Mouse (Mus musculus) cerebellum, postnatal 14 days (tissue): ENCODE measurements around the gene Clec16a.

ENCODE experiments used
- DNase-seq, 2 experiments: peaks; one replicate each; pipeline ENCODE4 v3.0.0; 2021; ENCODE audit warnings: mixed read lengths in 2 of 2

The Clec16a gene

DNA sequence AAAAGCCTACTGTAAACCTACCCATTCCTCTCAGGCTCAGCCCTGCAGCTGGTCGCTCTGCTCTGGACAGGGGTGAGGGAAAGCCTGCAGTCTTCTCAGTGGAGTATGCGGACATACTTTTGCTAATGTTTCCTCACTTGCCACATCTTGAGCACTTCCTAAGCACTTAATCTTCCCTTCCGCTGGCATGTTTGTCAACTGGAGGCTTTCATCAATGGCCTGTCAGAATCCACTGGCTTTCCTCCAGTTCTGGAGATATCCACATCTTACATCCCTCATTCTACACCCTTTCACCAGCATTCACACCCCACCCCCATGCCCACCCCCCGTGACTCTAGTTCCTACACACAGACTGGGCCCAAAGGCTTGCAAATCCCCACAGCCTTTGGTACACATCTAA is 182.5 kb downstream of the Clec16a start:
- DNase-seq = no peak

DNA sequence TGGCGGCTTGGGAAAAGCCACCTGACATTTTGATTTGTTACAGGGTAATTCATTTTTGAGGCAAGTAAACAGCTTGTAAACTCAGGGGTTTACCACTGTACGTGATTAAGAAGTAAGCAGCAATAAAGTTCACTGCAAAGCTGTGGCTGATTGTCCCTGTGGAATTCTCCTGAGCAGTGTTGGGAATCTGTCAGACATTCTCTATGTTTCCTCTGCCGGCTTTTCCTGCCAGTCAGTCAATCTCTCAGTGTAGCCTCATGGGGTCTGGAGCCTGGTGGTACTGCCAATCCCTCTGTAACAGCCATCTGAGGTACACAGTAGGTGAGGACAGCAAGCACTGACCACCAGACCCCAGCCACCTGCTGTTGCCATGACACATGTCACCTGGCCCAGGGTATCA is 183.7 kb downstream of the Clec16a start:
- DNase-seq = no peak

DNA sequence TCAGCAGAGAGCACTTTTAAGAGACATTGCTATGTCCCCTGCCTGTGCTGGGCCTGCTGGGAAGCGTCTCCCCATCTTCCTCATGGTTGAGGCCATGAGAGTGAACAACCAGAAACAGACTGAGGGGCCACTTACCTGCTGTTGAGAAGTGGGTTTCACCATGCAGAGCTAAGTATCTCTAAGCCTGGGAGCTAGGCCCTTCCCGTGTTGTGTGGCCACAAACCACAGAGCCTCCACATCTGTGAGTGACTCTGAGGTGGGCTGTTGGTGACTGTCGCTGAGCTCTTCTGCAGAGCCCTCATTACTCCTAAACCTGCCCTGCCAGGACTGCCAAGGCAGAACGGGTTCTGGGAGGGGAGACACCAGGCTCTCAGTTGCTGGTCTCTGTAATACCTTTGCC is 185.8 kb downstream of the Clec16a start:
- DNase-seq = no peak

DNA sequence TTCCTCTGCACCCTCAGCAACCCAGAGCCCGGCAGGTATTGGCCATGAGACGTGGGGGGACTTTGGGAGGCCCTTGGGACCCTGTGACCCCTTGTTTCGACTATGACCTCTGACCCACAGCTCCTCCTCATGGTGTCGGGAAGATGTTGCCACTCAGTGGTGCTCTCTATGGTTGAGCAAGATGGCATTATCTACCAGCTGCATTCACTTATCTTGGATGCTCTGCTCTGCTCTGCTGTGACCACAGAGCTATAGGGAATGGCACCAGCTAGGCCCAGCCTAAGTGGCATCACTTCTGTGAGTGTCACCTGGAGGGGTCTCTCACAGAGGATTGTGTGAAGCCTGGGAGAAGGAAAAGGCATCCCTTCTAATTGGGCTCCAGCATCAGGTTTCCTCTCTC is 186.6 kb downstream of the Clec16a start:
- DNase-seq = no peak

DNA sequence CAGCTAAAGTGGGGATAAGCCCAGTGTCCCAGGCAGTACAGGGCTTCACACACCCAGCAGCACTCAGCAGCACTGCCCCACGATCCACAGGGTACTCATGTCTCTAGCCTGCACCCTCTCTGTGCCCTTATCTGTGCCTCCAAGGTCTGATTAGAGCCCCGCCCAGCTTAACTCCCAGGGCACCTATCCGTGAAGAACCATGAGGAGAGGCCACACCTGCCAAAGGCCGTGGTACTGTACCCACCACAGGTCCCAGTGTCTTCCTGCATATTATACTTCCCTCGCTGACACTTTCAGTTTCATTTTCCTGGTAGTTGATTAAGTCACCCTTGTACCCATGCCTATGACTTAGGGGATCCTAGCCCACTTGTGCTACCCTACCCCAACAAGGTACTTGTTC is 187.3 kb downstream of the Clec16a start:
- no peak for DNase-seq

DNA sequence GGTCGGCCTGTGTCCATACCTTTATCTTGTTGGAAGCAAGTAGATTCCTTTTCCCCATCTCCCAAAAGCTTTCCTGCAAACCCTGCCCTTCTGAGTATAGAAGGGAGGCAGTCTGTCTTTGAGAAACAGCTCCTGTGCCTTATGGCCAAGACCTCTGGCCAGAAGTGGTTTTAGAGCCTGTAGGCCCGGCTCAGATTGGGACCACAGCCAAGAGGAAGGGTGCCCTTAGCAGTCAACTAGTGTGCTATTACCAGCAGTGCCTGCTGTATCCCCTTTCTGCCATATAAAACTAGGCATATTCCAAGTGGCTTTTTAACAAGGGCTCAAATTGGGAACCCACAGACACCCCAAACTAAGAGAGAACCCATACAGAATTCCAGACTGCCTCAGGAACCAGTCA is 190.6 kb downstream of the Clec16a start:
- DNase-seq = no peak

DNA sequence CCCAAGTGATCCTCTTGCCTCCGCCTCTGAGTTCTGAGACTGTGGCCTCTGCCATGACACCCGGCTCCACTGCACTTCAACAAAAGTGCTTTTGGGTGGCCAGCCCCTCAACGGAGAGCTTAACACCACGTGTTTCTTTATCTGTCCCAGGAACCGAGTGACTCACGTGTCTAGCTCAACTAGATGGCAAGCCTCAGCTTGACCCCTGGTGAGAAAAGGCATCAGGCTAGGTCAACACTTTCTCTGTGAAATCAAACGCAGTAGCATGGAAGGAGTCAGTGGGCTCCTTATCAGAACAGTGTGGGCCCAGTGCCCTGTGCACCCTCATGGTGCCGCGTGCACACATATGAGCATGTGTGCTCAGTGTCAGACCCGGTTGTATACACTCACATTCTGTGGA is 191.2 kb downstream of the Clec16a start:
- DNase-seq = no peak

DNA sequence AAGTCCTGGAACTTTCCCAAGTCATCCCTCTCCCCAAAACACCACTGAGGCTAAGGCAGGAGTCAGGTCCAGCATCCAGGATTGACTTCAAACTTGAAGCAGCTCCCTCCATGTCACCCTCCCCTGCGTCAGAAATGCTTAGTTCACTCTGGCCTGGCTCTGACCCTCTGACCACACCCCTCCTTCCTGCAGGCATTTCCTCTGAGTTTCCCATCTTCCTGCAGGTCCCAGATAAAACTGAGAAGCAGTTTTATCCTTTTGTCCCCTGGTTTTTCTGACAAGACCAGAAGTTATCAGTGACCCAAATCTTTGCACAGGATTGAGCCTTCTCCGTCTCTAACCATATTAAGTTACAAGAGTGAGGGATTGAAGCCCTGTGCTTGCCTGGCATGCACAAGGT is 192.4 kb downstream of the Clec16a start:
- DNase-seq = no peak

DNA sequence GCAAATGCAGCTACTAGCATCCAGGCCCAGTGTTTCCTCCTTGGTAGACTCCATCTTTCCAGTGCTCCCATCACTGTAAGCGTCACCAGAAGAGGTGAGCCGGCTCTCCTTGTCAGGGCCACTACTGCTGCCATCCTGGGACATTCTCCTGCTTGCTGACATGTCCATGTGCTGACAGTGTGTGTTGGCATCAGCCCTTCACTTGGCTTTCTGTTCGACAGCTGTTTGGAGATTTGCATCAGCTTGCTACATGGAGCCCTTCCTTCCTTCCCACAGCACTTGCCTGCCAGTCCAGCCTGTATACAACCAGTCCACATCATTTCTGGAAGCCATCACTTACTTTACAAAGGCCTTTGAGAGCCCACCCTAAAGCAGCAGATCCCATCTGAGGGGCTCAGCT is 193.7 kb downstream of the Clec16a start:
- no peak for DNase-seq

DNA sequence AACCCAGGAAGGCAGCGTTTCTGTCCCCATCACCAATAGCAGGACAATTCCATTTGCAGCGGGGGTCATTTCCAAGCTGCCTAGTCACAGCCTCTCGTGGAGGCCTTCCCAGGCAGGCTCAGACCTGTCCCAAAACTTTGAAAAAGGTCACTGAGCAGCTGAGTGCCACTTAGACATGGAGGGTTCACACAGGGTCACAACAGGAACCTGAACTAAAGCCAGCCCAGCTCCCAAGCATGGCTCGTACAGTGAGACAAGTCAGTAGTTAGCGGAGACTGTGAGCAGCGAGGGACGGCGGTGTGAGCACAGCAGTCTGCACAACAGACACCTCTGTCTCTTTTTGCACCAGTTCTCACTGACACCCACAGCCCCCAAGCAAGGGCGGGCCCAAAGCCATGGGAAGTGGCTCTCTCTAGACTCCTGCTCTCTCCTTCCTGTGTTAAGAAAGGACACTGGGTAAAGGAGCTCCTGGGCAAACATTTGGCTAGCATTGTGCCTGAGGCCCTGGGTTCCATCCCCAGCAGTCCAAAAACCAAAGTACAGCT is 194.8 kb downstream of the Clec16a start:
- no peak for DNase-seq

DNA sequence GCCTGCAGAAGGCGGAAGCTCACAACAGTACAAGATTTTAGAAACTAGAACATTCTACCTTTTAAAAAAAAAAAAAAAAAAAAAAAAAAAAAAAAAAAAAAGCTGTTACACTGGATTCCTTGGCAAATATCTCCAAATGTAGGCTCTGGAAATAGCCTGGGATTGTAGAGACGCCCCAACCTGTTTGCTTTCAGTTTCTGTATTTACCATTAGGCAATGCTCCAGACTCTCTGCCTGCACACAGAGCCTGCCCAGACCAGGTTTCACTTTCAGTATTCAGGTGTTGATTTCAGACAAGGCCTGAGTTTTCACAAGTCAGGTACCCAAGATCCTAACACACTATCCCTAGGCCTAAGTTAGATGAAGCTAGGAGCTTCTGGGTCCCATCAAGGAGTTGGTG is 195.9 kb downstream of the Clec16a start:
- no peak for DNase-seq

DNA sequence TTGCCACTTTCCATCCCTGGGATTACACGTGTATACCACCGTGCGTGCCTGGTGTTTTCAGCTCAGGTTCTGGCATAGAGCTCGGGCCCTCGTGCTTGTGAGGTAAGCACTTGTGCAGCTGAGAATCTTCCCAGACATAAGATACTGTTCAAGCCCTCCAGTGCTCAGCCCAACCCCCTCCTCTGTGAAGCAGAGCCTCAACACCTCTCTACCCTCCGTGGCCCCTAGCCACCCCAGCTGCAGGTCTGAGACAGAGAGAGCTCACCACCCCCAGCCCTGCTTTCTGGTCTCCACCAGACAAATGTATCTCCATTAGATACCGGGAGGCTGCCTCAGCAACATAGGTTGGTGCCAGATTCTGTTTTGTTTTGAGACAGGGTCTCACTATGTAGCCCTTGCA is 204.1 kb downstream of the Clec16a start:
- no peak for DNase-seq

DNA sequence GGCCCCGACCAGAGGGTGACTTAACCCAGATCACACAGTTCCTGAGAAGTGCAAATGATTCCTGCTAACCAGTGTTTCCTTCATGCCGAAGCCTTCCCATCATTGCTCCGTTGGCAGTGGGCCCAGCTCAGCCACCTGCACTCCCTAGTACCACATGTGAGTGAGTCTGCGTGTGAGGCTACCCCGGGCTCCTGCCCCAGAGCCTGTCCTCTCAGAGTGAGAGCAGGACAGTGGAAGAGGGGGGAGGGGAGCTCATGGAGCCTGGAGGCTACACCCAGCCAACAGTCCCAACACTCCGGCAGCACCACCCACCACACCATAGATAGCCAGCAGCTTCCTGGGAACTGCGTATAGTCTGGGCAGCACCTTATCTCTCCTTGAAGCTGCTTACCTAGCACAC is 204.7 kb downstream of the Clec16a start:
- peak; percentile 87 to 91 for DNase-seq

DNA sequence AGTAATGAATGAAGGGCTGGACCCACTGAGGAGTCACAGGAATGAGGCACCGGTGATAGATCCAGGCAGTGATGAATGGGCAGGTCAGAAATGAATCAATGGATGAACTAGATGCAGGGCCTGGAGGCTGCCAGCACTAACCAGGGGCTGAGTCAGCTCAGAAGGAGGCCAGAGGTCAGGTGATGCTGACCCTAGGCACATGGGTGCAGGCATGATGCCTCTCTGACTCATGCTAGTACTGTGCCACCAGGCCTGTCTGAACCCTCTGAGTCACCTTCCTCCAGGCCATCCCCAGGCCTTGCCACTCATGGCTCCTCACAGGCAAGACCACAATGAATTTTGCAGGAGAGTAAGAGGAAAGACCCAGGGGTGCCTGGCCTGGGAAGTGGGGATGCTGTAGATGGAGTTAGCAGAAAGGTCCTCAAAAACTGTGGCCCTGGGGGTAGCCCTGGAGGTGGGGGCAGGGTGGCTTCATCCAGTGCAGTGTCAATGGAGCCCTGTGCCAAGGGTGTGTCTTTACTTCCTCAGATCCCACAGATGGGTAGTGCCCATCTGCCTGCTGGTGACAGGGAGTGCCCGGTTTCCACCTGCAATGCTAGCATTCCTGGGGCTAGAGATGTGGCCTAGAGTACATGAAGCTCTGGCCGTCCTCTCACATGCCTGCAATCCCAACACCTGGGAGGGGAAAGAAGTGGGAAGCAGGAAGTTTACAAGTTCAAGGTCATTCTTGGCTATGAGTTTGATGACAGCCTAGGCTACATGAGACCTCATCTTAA is 209.6 kb downstream of the Clec16a start:
- no peak for DNase-seq

DNA sequence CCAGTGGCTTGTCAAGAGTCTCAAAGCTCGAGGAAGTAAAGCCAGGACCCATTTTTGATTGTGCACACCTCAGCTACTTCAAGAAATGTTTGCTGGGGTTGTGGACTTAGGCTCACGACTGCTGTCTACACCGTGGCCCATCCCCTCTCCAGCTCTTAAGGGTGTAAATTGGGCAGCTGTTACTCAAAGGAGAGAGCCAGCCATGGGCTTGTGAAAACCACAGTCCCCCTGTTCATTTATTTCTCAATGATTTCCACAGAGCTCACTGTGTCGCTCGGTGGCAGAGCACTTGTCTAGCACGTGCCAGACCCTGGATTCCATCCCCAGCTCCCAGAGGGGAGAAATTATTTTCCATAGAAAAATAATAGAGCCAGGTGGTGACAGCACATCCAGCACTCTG is 211.0 kb downstream of the Clec16a start:
- DNase-seq = no peak

DNA sequence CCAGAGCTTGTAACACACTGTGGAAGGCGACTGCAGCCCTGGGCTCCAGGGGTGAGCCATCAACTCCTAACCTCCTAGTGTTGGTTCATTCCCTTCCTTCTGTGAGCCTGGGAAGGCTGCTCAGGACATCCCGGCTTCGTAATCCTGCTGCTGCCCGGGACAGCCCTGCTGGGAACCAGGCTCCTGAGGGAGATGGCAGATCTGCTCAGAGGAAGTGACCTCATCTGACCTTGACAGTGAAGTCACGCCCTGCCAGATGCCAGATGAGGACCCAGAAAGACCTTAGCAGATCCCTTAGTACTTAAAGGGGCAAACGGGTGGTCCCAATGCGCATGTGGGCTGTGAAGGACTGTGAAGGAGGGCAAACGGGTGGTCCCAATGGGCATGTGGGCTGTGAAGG is 216.0 kb downstream of the Clec16a start:
- DNase-seq = no peak

DNA sequence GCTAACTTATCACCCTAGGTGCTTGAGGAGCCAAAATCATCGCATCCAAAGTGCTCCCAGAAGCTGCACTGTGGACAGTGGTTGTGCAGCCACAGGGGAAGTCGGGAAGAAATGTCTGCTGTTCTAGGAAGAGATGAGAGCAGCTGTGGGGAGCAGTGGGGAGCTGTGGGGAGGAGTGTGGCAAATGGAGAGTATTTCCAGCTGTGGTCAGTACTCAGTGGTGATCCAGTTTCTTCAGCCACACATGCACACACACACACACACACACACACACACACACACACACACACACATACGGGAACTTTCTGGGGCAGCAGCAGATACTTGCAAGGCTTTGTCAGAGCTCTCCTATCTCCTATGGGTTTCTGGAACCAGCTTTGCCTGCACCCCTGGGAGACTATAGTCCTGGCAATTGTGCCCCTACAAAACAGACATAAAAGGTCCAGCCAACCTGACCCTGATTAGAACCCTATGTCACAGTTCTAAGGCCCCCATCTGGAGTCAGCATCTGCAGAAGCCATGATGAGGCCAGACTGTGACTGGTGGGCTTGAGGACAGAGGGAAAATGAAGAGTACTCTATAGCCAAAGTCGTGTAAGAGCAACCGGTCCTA is 217.5 kb downstream of the Clec16a start:
- no peak for DNase-seq

DNA sequence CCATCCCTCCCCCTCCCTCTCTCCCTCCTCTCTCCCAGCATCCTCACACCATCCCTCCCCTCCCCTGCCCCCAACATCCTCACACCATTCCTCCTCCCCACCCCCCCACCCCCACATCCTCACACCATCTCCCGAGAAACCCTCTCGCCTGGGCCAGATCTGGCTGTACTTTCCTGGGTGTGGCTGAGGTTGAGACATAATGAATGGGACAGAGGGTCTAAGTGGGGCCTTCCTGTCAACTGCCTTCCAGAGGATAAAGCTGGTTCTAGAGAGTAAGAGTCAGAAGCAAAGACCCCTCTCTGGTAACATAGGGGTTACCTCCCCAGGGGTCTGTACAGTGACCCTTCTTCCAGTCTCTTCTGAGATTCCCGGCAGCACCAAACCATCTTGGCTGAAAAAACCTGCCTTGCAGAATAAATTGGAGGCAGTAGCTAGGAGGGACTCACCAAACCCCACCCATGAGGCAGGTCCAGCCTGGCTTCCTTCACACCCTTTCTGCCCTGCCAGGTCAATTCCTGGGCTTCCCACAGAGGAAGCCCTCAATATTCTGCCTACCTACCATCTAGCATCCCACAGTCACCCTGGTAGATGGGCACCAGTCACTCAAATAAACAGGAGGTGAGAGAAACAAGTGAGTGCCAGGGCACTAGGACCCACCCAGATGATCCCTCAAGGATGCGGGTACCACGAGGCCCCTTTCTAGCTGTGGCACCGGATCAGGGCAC is 218.6 kb downstream of the Clec16a start:
- no peak for DNase-seq

DNA sequence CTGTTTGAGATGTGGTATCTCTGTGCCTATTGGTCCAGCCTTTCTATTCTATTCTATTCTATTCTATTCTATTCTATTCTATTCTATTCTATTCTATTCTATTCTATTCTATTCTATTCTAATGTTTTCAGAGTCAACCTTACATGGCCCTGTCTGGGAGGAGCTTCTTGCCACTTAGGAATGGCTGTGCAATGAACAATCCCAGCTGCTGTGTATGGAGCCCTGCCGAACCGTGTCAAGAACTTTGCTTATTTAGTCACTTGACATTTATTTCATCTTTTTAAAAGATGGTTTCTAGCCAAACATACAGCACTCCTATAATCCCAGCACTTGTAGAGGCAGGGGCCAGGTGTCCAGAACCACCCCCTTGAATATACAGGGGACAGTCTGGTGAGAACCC is 219.2 kb downstream of the Clec16a start:
- no peak for DNase-seq

DNA sequence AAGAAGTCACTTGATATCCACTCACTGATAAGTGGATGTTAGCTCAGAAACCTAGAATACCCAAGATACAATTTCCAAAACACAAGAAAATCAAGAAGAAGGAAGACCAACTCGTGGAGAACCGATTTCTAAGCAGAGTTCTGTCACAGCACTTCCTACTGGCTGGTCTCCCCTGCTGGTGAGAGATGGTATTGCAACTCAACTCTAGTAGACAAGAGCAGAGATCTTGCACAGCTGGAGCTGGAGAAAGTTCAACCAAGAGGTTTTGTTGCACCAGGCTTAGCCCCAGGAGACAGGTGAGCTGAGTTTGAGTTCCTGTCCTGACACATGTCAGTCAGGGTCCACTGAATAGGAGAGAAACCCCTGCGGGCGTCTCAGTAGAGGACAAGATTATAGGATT is 222.0 kb downstream of the Clec16a start:
- DNase-seq = peak; percentile 82 to 88

DNA sequence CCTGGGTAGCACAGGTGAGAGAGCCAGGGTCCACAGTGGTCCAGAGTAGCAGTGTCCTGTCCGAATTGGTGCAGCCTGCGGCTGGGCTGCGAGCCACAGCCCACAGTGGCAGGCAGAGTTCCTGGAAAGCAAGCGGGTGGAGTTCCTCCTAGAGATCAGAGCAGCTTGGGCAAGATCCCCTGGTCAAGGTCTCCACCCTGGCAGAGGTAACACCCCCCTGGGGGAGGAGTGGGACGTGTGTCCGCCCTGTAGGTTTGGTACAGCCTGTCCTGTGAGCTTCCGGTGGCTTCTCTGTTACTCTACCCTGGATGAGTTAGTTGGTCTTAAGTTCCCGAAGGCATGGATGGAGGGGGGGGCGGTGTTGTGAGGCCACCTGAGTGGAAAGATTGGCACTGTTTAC is 223.7 kb downstream of the Clec16a start:
- no peak for DNase-seq

DNA sequence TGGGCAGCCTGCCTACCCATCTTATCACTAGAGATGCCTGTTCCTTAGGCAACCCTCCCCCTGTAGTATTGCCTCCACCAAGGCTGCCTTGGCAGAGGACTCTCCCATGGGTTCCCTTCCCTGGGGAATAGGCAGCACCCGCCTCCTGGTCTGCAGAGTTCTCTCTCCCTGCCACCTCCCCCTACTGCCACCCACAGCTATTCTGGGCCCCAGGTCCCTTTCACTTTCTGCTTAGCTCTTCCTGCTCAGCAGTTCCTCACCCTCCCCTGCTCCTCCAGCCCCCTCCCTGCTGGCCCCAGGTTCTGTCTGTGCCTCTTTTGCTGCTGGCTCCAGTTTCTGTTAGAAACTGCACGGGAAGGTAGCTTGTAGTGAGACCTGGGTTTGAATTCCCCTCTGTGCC is 224.5 kb downstream of the Clec16a start:
- no peak for DNase-seq

DNA sequence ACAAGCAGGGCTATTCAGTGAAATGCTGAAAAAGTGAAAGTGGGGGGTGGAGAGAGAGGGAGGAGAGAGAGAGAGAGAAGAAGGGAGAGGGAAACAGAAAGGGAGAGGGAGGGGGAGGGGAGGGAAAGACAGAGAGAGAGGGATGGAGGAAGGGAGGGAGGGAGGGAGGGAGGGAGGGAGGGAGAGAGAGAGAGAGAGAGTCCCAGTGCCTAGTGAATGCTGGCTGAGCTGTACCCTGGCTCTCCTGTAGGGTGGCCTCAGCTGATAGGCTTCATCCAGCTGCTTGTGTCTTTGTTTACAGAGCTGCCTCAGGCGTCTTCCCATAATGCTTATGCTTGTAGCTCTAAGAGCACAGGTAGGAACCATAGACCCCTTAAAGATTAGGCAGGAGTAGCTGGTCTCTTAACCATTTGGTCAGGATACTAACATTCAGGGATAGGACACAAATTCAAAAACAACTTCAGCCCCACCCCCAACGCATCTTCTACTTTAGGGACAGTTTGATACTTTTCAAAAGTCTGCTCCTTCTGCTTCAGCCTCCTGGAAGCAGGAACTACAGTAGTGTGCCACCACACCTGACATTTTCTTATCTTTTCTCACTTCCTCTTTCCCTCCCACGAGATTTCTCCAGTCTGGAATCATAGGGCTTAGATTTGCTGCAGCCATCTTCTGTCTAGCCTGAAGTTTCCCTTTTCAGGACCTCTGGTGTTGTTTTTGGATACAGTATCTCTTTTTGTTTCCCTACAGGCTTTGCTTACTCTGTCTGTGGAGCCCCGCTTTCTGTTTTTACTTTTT is 225.6 kb downstream of the Clec16a start:
- no peak for DNase-seq
